Mouse (Mus musculus): ENCODE measurements around the gene Aim2. TPM values are rescaled to one million over a fixed set of nuclear protein-coding genes. Genes with fewer than 3 reads are reported as not detected.
A peak's percentile ranks its signal among the peaks of the same experiment; 100 is the strongest.
"Not testable (repeated sequence)": the region's sequence is repeated elsewhere in the genome, so short reads cannot be mapped to it uniquely, and the experiment has no call there.

Gene Aim2
- 2.2 and 3.5 TPM in 2 replicates for polyA plus RNA-seq (2014; fragmentation: Nextera tagmentation; extraction: Ambion mirVana)

- DNase-seq (ENCODE audit: low spot score) (no peak), ATAC-seq (ENCODE audit: insufficient read depth, low FRiP score, low TSS enrichment) (peak; percentile 63)
- 10% methylated on average over 10 of the region's 10 CpGs for WGBS
- Histone ChIP-seq H3K27me3 (ENCODE audit: control insufficient read depth, insufficient read depth, low read length) (no peaks in the 10 kb centered on the region), H3K4me1 (ENCODE audit: control insufficient read depth, insufficient read depth, low read length) (no peaks in the 10 kb centered on the region), H3K4me2 (ENCODE audit: low read depth) (peak within 1 kb of the TSS; percentile 46), H3K36me3 (ENCODE audit: control insufficient read depth, insufficient read depth, low read length) (no peaks in the 10 kb centered on the region), H3K9ac (ENCODE audit: low read length) (peak within 1 kb of the TSS; percentile 52), H3K27ac (ENCODE audit: low read depth, low read length) (no peak within 1 kb of the TSS), H3K4me3 (ENCODE audit: low read depth, low read length) (peak within 1 kb of the TSS; percentile 30), H3K9me3 (ENCODE audit: control insufficient read depth, low read length) (no peaks in the 10 kb centered on the region)
These were observed at the start of gene Aim2 for GRCm38 (mm10) chr1:173350372-173350957. Gene Aim2, plus strand, starts transcription at chr1:173350879.

GRCm38 (mm10) chr1:173302795-173303194, 47.9 kb upstream of the Aim2 start:
- not testable (repeated sequence) for H3K36me3 ChIP-seq (ENCODE audit: control insufficient read depth, insufficient read depth, low read length); H3K27ac ChIP-seq (ENCODE audit: low read depth, low read length); H3K4me3 ChIP-seq (ENCODE audit: low read depth, low read length); DNase-seq (ENCODE audit: low spot score); H3K9ac ChIP-seq (ENCODE audit: low read length); H3K27me3 ChIP-seq (ENCODE audit: control insufficient read depth, insufficient read depth, low read length); H3K4me1 ChIP-seq (ENCODE audit: control insufficient read depth, insufficient read depth, low read length); H3K4me2 ChIP-seq (ENCODE audit: low read depth); ATAC-seq (ENCODE audit: insufficient read depth, low FRiP score, low TSS enrichment); H3K9me3 ChIP-seq (ENCODE audit: control insufficient read depth, low read length)
- WGBS, result 76% methylated on average over 3 of the region's 3 CpGs

- not testable (repeated sequence) for H3K4me1 ChIP-seq (ENCODE audit: control insufficient read depth, insufficient read depth, low read length); H3K4me2 ChIP-seq (ENCODE audit: low read depth); H3K36me3 ChIP-seq (ENCODE audit: control insufficient read depth, insufficient read depth, low read length); ATAC-seq (ENCODE audit: insufficient read depth, low FRiP score, low TSS enrichment); H3K27ac ChIP-seq (ENCODE audit: low read depth, low read length); H3K4me3 ChIP-seq (ENCODE audit: low read depth, low read length); H3K27me3 ChIP-seq (ENCODE audit: control insufficient read depth, insufficient read depth, low read length); H3K9me3 ChIP-seq (ENCODE audit: control insufficient read depth, low read length); H3K9ac ChIP-seq (ENCODE audit: low read length); DNase-seq (ENCODE audit: low spot score)
- WGBS, result 88% methylated on average over 7 of the region's 7 CpGs
These were observed 37.1 kb upstream of the Aim2 start for GRCm38 (mm10) chr1:173313535-173314050.

- 97% methylated on average over 3 of the region's 3 CpGs for WGBS
- Histone ChIP-seq H3K4me2 (ENCODE audit: low read depth) (no peak overlapping the region), H3K4me1 (ENCODE audit: control insufficient read depth, insufficient read depth, low read length) (no peaks in the 10 kb centered on the region), H3K27me3 (ENCODE audit: control insufficient read depth, insufficient read depth, low read length) (no peaks in the 10 kb centered on the region), H3K9me3 (ENCODE audit: control insufficient read depth, low read length) (no peaks in the 10 kb centered on the region), H3K4me3 (ENCODE audit: low read depth, low read length) (no peak overlapping the region), H3K9ac (ENCODE audit: low read length) (no peak overlapping the region), H3K36me3 (ENCODE audit: control insufficient read depth, insufficient read depth, low read length) (no peaks in the 10 kb centered on the region), H3K27ac (ENCODE audit: low read depth, low read length) (no peak overlapping the region)
- ATAC-seq (ENCODE audit: insufficient read depth, low FRiP score, low TSS enrichment), result no peak
- DNase-seq (ENCODE audit: low spot score), result no peak
These were observed 35.0 kb upstream of the Aim2 start for GRCm38 (mm10) chr1:173315725-173316124.

DNA sequence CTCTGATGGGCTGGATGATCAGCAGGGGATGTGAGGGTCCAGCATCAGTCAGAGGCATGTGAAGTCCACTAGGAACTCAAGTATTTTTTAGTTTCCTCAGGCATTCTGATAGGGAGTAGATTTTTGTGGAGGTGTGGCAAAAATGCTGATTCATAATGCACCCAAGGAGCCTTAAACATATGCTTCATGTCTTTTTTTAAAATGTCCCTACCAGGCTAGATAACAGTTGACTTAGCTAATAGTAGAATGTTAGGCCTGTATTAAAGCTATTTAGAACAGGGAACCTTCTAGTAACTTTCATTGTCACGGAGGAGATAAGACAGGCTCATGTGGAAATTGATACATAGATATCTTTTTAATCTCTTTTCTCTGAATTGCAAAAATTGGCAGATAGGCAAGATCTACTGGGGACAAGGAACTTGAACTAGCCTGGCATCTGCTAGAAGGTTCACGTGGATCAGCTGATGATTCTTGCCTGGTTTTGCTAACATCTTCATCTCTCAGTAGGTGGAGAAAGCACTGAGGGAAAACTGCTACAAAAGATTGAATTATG, 32.7 kb upstream of the Aim2 start:
- Histone ChIP-seq H3K27ac (ENCODE audit: low read depth, low read length) (no peak overlapping the region), H3K36me3 (ENCODE audit: control insufficient read depth, insufficient read depth, low read length) (no peaks in the 10 kb centered on the region), H3K27me3 (ENCODE audit: control insufficient read depth, insufficient read depth, low read length) (no peaks in the 10 kb centered on the region), H3K9ac (ENCODE audit: low read length) (no peak overlapping the region), H3K9me3 (ENCODE audit: control insufficient read depth, low read length) (no peaks in the 10 kb centered on the region), H3K4me3 (ENCODE audit: low read depth, low read length) (no peak overlapping the region), H3K4me2 (ENCODE audit: low read depth) (no peak overlapping the region), H3K4me1 (ENCODE audit: control insufficient read depth, insufficient read depth, low read length) (no peaks in the 10 kb centered on the region)
- WGBS, result 89% methylated on average over 2 of the region's 2 CpGs
- DNase-seq (ENCODE audit: low spot score) (no peak), ATAC-seq (ENCODE audit: insufficient read depth, low FRiP score, low TSS enrichment) (no peak)

GRCm38 (mm10) chr1:173321593-173322248, 29.0 kb upstream of the Aim2 start:
- Histone ChIP-seq H3K36me3 (ENCODE audit: control insufficient read depth, insufficient read depth, low read length) (no peaks in the 10 kb centered on the region), H3K4me1 (ENCODE audit: control insufficient read depth, insufficient read depth, low read length) (no peaks in the 10 kb centered on the region), H3K9me3 (ENCODE audit: control insufficient read depth, low read length) (no peaks in the 10 kb centered on the region), H3K4me3 (ENCODE audit: low read depth, low read length) (no peak overlapping the region), H3K9ac (ENCODE audit: low read length) (no peak overlapping the region), H3K27ac (ENCODE audit: low read depth, low read length) (no peak overlapping the region), H3K4me2 (ENCODE audit: low read depth) (no peak overlapping the region), H3K27me3 (ENCODE audit: control insufficient read depth, insufficient read depth, low read length) (no peaks in the 10 kb centered on the region)
- 59% methylated on average over 8 of the region's 8 CpGs for WGBS
- ATAC-seq (ENCODE audit: insufficient read depth, low FRiP score, low TSS enrichment), result no peak
- no peak for DNase-seq (ENCODE audit: low spot score)

DNA sequence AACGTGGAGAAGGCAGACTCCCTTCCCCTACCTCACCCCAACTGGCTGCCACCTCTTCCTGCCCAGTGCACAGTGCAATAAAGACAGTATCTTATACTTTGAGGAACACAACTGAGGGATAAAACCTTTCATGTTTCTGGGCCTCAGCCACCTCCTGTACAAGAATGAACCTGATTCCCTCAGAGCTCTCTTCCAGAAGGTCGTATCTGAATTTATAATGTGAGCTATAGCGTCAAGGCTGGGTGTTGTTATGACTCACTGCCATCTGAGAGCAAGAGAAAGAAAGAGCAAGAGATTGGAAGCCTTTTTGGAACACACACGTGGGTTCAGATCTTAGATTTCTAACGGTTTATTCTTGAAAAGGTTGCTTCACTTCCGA, 28.4 kb upstream of the Aim2 start:
- no peak for DNase-seq (ENCODE audit: low spot score)
- H3K27me3 ChIP-seq (ENCODE audit: control insufficient read depth, insufficient read depth, low read length), result no peaks in the 10 kb centered on the region
- ATAC-seq (ENCODE audit: insufficient read depth, low FRiP score, low TSS enrichment), result no peak; the same call in 1 of the 2 replicates
- H3K4me1 ChIP-seq (ENCODE audit: control insufficient read depth, insufficient read depth, low read length), result no peaks in the 10 kb centered on the region
- no peaks in the 10 kb centered on the region for H3K36me3 ChIP-seq (ENCODE audit: control insufficient read depth, insufficient read depth, low read length)
- no peak overlapping the region for H3K4me2 ChIP-seq (ENCODE audit: low read depth)
- WGBS, result 73% methylated on average over 6 of the region's 6 CpGs
- no peak overlapping the region for H3K9ac ChIP-seq (ENCODE audit: low read length)
- H3K9me3 ChIP-seq (ENCODE audit: control insufficient read depth, low read length), result no peaks in the 10 kb centered on the region
- H3K27ac ChIP-seq (ENCODE audit: low read depth, low read length), result no peak overlapping the region
- H3K4me3 ChIP-seq (ENCODE audit: low read depth, low read length), result no peak overlapping the region

DNA sequence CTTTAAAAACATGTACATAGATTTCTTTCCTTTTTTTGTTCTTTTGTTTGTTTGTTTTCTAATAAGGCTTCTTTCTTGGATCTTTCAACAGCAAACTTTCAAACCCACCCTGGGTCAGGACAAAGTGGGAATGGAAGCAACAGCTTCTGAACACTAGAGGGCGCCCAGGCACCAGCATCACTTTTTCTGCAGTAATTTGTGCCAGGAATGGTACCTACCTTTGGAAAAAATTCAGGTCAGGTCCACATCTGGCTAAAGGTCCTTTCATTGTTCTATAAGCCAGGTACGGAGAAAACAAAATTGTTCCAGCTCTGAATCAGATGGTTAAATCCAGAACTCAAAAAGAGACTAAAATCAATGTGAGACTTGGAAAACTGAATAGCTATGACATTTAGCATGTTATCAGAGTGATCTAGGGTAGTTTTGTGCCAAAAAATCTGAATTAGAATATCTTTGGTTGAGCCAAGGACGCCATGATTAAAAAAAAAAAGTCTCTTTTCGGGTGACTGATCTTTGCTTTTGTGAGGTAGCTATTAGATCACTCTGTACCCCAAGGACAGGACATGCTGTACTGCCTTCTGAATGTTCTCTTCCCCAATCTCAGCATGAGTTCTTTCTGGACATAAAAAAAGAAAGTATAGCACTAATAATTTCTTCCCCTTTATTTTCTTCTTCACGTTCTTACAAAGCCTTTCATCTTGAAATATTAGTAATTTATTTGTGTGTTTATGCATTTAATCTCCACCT, 26.7 kb upstream of the Aim2 start:
- peak; percentile 43 for DNase-seq (ENCODE audit: low spot score)
- no peak overlapping the region for H3K27ac ChIP-seq (ENCODE audit: low read depth, low read length)
- no peaks in the 10 kb centered on the region for H3K27me3 ChIP-seq (ENCODE audit: control insufficient read depth, insufficient read depth, low read length)
- no peaks in the 10 kb centered on the region for H3K4me1 ChIP-seq (ENCODE audit: control insufficient read depth, insufficient read depth, low read length)
- H3K9ac ChIP-seq (ENCODE audit: low read length), result no peak overlapping the region
- no peaks in the 10 kb centered on the region for H3K9me3 ChIP-seq (ENCODE audit: control insufficient read depth, low read length)
- no peaks in the 10 kb centered on the region for H3K36me3 ChIP-seq (ENCODE audit: control insufficient read depth, insufficient read depth, low read length)
- no peak for ATAC-seq (ENCODE audit: insufficient read depth, low FRiP score, low TSS enrichment)
- no peak overlapping the region for H3K4me3 ChIP-seq (ENCODE audit: low read depth, low read length)
- no peak overlapping the region for H3K4me2 ChIP-seq (ENCODE audit: low read depth)
- 31% methylated on average over 5 of the region's 5 CpGs for WGBS
